Mouse (Mus musculus) c-Kit-positive CD71-positive TER-119-positive erythroid progenitor cells, embryonic 14.5 days (primary cell): Measurements from ENCODE around the gene Sap25.
A peak's percentile ranks its signal among the peaks of the same experiment; 100 is the strongest.

ENCODE experiments used
- DNase-seq: peaks from one replicate; pipeline ENCODE4 v3.0.0-alpha.2; 2013; ENCODE audit warnings: low spot score

Gene Sap25

DNA sequence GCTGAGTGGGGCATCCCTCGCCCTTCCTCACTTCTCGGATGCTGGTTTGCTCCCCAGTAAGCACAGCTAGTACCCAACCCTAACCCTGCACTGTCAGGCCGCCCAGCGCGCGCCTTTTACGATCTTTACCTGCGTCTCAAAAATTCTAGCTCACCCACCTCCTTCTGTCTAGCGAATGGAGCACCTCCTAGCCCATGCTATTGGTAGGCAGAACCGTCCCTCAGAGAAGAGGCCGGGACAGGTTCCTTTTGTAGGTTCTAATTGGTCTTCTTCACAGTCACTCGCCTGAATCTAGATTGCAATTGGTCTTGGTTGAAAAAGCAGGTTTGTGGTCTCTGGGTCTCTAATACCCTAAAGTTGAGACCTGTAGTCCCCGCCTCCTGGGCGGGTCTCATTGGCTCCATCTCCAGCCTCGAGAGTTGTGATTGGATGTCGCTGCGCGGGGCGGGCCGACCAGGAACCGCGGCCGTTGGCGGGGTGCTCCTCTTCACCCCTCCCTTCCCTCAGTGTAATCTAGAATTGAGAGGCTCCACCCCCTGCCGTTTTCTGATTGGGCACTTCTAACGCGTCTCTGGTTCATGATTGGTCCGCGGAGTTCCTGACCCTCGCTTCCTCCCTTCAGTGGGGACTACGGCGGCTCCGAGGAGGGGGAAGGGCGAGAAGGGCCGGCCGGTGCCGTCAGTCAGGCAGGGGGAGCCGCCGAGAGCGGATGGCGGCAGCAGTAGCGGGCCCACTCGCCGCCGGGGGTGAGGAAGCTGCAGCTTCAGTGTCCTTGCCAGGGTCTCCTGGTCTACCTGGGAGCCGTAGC is 12.4 kb upstream of the Sap25 start, which contains the start of the genes Fbxo24, Lrch4 and Gm20605:
Fbxo24 (minus strand) TSS at position 505 of the 808 bp plus-strand sequence.
Lrch4 (plus strand) TSS at position 624 of the 808 bp plus-strand sequence.
Gm20605 (plus strand) TSS at position 678 of the 808 bp plus-strand sequence.
- DNase-seq: peak; percentile 99

- no peak for DNase-seq
These were observed 11.8 kb upstream of the Sap25 start for GRCm38 (mm10) chr5:137629306-137629721.

- no peak for DNase-seq
These were observed 11.1 kb upstream of the Sap25 start for GRCm38 (mm10) chr5:137629906-137630545.

DNA sequence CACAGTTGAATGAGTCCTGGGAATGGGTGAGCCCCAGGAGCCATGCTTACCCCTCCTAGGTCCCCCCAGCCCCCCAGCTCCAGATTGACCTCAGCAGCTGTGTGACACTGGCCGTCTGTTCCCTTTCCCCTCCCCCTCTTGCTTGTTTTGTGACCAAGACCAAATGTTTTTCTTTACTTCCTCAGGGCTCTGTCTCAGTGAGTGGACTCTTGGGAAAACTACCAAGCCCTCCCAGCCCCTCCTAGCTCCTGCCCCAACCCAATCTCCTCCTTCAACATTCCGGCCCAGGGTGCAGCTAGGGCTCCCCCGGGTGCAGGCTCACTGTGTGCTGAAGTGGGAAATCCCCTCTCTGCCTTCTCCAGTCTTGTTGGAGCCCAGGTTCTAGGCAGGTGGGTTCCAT is 10.5 kb upstream of the Sap25 start:
- no peak for DNase-seq

DNA sequence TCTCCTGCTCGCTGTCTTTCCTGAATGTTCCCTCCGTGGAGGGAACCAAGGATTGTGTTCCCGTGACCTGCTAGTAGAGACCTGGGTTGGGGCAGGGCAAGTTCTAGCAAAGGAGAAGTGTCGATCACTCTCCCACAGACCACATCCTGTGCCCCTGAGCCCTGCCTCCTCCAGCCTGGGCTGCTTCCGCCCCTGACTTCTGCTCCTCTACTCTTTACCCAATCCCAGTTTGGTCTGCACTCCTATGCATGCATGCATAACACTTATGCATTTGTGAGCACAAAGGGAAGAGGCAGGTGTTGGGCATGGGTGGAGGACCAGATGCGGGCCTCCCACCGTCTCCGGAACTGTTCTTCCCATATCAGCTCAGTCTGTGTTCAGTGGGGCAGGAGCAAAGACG is 10.0 kb upstream of the Sap25 start:
- DNase-seq: no peak

GRCm38 (mm10) chr5:137631591-137631990 is 9.5 kb upstream of the Sap25 start:
- DNase-seq: no peak

GRCm38 (mm10) chr5:137633397-137634084 is 7.6 kb upstream of the Sap25 start:
- no peak for DNase-seq

- DNase-seq: no peak
These were observed 1.7 kb upstream of the Sap25 start for GRCm38 (mm10) chr5:137639472-137639871.

DNA sequence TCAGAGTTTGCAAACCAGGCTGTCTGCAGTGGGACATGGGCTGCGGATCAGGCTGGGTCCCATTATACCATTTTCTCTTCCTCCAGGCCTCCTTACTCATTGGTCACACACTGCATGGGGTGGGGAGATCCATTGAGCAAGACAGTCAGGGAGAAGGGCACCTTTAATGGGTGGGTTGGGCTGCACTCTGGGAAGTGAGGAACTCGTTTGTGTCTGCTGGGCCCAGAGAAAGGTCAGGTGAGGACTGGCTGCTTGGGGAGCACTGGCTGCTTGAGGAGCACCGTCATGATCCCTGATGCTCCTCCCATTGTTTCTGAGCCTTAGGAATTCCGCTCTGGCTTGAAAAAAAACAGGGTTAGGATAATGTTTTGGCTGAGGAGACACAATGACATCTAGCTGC is 1.8 kb downstream of the Sap25 start:
- no peak for DNase-seq

GRCm38 (mm10) chr5:137644484-137644883 is 3.4 kb downstream of the Sap25 start:
- no peak for DNase-seq

- no peak for DNase-seq
These were observed 4.0 kb downstream of the Sap25 start for GRCm38 (mm10) chr5:137645091-137645651.

DNA sequence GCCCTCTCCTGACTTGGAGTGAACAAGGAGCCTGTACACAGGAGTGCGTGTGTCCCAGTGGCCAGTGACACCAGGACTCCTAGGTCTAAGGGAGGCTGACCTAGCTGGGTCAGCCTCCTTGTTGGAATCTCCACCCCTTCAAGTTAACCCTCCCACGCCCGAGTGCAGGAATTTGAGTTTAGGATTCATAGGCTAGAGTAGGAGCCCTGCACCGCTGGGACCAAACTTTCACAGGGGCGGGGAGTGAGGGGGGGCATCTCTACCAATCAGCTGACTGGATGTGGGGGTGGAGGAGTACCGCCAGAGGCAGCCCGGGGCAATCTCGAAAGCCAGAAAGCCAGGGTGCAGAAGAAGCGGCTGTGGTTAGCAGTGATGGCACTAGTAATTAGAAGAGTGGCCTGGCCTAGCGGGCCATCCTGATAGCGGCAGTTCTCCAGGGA is 4.5 kb downstream of the Sap25 start, which contains the start of gene Irs3:
Irs3 (minus strand) TSS at position 63 of the 440 bp plus-strand sequence.
- DNase-seq: no peak

DNA sequence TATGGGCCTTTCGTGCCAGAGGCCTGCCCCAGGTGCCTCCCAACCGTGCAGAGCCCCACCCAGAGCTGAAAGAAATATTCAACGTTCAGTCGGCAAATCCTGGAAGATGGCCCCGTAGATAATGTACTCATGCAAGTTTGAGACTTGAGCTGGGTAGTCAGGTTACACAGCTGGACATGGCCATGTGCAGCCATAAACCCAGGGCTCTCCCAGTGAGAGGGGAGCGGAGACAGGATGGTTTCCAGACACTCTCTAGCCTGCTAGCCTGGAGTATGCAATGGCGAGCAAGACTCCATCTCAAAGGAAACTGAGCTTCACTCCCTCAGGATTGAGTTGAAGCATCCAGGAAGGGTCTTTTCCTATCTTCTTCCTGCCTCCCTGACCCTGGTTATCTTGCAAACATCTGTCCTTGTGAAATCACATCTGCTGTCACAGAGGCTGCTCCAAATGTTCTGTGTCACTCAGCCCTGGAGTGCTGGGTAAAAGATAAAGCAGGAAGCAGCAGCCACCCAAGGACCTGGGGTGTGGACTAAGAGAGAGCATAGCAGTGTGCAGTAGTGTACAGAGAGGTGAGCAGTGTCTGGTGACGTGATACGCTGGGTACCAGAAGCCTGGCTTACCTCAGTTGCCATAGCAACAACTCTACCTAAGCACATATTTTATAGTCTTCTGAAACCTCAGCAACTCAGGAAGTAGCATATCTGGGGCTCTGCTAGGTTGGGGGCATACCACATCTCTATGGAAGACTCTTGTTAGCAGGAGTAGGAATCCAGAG is 6.9 kb downstream of the Sap25 start:
- no peak for DNase-seq

- DNase-seq: no peak
These were observed 8.1 kb downstream of the Sap25 start for GRCm38 (mm10) chr5:137649251-137649650.

GRCm38 (mm10) chr5:137649669-137650571 is 8.8 kb downstream of the Sap25 start:
- no peak for DNase-seq

DNA sequence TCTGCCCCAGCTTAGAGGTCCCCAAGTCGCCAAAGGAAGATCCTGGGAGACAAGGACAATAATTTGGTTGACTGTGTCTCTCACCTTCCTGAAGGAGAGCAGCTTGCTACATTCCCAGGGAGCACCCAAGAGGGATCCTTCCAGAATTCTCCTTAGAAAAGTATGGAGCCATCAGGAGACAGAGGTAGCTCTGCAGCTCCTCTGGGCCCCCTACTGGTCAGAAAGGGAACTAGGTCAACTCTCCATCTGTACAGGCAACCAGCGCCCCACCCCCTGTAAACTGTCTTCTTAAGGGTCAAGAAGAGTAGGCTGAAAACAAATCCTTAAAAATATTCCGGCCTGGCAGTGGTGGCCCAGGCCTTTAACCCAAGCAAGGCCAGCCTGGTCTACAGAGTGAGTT is 11.3 kb downstream of the Sap25 start:
- peak; percentile 66 for DNase-seq

- DNase-seq: no peak
These were observed 12.2 kb downstream of the Sap25 start for GRCm38 (mm10) chr5:137653366-137653765.

- DNase-seq: no peak
These were observed 13.6 kb downstream of the Sap25 start for GRCm38 (mm10) chr5:137654746-137655145.

- no peak for DNase-seq
These were observed 15.8 kb downstream of the Sap25 start for GRCm38 (mm10) chr5:137656977-137657376.

GRCm38 (mm10) chr5:137660064-137660688 is 19.0 kb downstream of the Sap25 start:
- no peak for DNase-seq
